Mouse (Mus musculus): ENCODE results near the gene Tarbp2.

DNA sequence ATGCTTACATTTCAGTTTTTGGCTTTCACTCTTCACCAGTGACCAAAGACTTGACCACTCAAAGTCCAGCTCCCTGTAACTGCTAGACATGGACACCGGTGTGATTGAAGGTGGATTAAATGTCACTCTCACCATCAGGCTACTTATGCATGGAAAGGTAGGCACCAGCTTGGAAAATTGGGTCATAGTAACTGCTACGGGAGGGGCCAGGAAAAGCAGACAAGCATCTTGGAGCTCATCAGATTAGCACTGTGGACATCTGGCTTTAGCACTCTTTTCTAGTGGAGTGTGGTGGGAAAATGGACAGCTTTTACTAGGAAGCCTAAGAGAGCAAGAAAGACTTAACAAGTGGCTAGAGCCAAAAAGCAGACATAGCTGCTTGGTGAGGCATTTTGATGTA is 44.7 kb upstream of the Tarbp2 start:
- TF ChIP-seq POLR2A (IDR thresholded peaks at IDR 0.05; ENCODE audit: low read depth, low read length) (no peak), CTCF (conservative IDR thresholded peaks at IDR 0.05; ENCODE audit: insufficient read depth, insufficient read length, low read depth, low read length) (no peak)
